Mouse (Mus musculus): Measurements from ENCODE around the gene Atg4a-ps. TPM values are rescaled to one million over a fixed set of nuclear protein-coding genes. Genes with fewer than 3 reads are reported as not detected.

The Atg4a-ps gene
- polyA plus RNA-seq, 1 experiment, result not detected

GRCm38 (mm10) chr3:103606660-103607595 is 38.9 kb downstream of the Atg4a-ps start:
- Histone ChIP-seq H3K4me1 (replicated peaks; ENCODE audit: control insufficient read depth, insufficient read depth, low read length) (peaks cover 17% of the 10 kb centered on the region), H3K4me3 (ENCODE audit: control insufficient read depth, insufficient read depth, low read length) (no peak overlapping the region), H3K27ac (ENCODE audit: control insufficient read depth, insufficient read depth, low read length) (no peak overlapping the region), H3K27me3 (ENCODE audit: control insufficient read depth, insufficient read depth, low read length) (no peaks in the 10 kb centered on the region), H3K36me3 (ENCODE audit: control insufficient read depth, insufficient read depth, low read length) (no peaks in the 10 kb centered on the region)
- 65% methylated on average over 13 of the region's 13 CpGs for WGBS
- no peak for DNase-seq
- no peak for TF ChIP-seq CTCF (IDR thresholded peaks at IDR 0.05; ENCODE audit: borderline replicate concordance, control insufficient read depth, extremely low read depth, insufficient read depth, low read length, poor library complexity)
- TF ChIP-seq POLR2A (IDR thresholded peaks at IDR 0.05; ENCODE audit: control insufficient read depth, extremely low read depth, insufficient read depth, low read length, poor library complexity), result no peak

GRCm38 (mm10) chr3:103606045-103606597 is 39.7 kb downstream of the Atg4a-ps start:
- 91% methylated on average over 6 of the region's 6 CpGs for WGBS
- no peak for DNase-seq
- Histone ChIP-seq H3K36me3 (ENCODE audit: control insufficient read depth, insufficient read depth, low read length) (no peaks in the 10 kb centered on the region), H3K27me3 (ENCODE audit: control insufficient read depth, insufficient read depth, low read length) (no peaks in the 10 kb centered on the region), H3K4me3 (ENCODE audit: control insufficient read depth, insufficient read depth, low read length) (no peak overlapping the region), H3K4me1 (replicated peaks; ENCODE audit: control insufficient read depth, insufficient read depth, low read length) (peaks cover 17% of the 10 kb centered on the region), H3K27ac (ENCODE audit: control insufficient read depth, insufficient read depth, low read length) (no peak overlapping the region)
- no peak for TF ChIP-seq POLR2A (IDR thresholded peaks at IDR 0.05; ENCODE audit: control insufficient read depth, extremely low read depth, insufficient read depth, low read length, poor library complexity)
- no peak for TF ChIP-seq CTCF (IDR thresholded peaks at IDR 0.05; ENCODE audit: borderline replicate concordance, control insufficient read depth, extremely low read depth, insufficient read depth, low read length, poor library complexity)

DNA sequence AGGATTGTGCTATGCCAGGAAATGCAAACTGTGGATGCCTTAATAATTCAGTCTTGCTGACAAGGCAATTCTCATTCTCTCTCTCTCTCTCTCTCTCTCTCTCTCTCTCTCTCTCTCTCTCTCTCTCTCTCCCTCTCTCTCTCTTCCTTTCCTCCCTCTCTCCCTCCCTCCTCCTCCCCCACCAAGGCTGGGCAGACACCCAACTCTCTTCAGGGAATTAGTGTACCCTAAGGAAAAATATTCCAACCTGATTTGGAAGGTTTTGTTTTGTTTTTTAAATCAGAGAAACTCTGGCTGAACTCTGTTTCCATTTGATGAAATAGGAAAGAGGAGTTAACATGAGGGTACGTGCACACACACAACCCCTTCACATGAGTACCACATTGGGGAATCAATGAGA is 44.3 kb downstream of the Atg4a-ps start:
- WGBS, result 94% methylated on average over 1 of the region's 1 CpGs
- Histone ChIP-seq H3K27me3 (ENCODE audit: control insufficient read depth, insufficient read depth, low read length) (no peaks in the 10 kb centered on the region), H3K4me3 (ENCODE audit: control insufficient read depth, insufficient read depth, low read length) (no peak overlapping the region), H3K27ac (ENCODE audit: control insufficient read depth, insufficient read depth, low read length) (no peak overlapping the region), H3K36me3 (ENCODE audit: control insufficient read depth, insufficient read depth, low read length) (no peaks in the 10 kb centered on the region), H3K4me1 (replicated peaks; ENCODE audit: control insufficient read depth, insufficient read depth, low read length) (peaks cover 11% of the 10 kb centered on the region)
- TF ChIP-seq POLR2A (IDR thresholded peaks at IDR 0.05; ENCODE audit: control insufficient read depth, extremely low read depth, insufficient read depth, low read length, poor library complexity) (no peak), CTCF (IDR thresholded peaks at IDR 0.05; ENCODE audit: borderline replicate concordance, control insufficient read depth, extremely low read depth, insufficient read depth, low read length, poor library complexity) (no peak)
- DNase-seq, result no peak

DNA sequence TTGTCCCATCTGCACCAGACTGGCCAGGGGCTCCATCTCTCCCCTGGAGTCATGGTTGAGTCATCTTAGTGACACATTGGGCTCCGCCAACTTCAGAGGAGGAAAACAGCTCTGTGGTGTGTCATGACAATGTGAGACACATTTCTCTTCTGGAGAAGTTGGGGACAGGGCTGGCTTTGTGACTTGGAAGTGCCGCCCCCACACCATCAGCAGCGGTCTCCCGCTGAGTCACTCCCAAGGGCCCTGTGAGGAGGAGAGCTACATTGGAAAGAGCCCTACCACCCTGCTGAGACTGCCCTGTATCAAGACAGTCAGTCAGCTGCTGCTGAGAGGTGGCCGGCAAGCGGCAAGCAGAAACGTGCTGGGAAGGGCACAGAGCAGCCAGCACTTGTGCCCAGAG is 44.9 kb downstream of the Atg4a-ps start:
- H3K4me1 ChIP-seq (replicated peaks; ENCODE audit: control insufficient read depth, insufficient read depth, low read length), result peaks cover 6% of the 10 kb centered on the region
- H3K36me3 ChIP-seq (ENCODE audit: control insufficient read depth, insufficient read depth, low read length), result no peaks in the 10 kb centered on the region
- 85% methylated on average over 7 of the region's 7 CpGs for WGBS
- H3K27me3 ChIP-seq (ENCODE audit: control insufficient read depth, insufficient read depth, low read length), result no peaks in the 10 kb centered on the region
- H3K4me3 ChIP-seq (ENCODE audit: control insufficient read depth, insufficient read depth, low read length), result no peak overlapping the region
- no peak overlapping the region for H3K27ac ChIP-seq (ENCODE audit: control insufficient read depth, insufficient read depth, low read length)
- TF ChIP-seq POLR2A (IDR thresholded peaks at IDR 0.05; ENCODE audit: control insufficient read depth, extremely low read depth, insufficient read depth, low read length, poor library complexity), result no peak
- no peak for TF ChIP-seq CTCF (IDR thresholded peaks at IDR 0.05; ENCODE audit: borderline replicate concordance, control insufficient read depth, extremely low read depth, insufficient read depth, low read length, poor library complexity)
- DNase-seq, result no peak

DNA sequence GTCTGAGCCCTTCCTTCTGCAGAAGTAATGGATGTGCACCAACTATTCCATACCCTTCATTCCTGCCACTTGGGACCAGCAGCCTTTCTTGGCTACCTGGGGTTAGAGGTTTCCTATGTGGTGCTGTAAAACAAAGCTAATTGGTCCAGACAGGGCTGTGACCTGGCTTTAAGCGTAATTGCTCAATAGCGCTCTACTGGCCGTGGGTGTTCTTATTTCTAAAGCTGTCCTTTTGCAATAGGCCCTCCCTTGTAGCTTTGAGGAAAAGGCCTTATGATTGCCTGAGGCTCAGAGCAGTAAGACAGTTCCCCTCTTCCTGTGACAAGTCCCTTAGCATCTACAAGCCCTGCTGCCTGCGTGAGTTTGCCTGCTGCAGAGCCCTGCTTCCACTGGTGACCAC is 48.3 kb downstream of the Atg4a-ps start:
- WGBS, result 84% methylated on average over 4 of the region's 4 CpGs
- Histone ChIP-seq H3K4me1 (replicated peaks; ENCODE audit: control insufficient read depth, insufficient read depth, low read length) (peaks cover 7% of the 10 kb centered on the region), H3K4me3 (ENCODE audit: control insufficient read depth, insufficient read depth, low read length) (no peak overlapping the region), H3K27ac (ENCODE audit: control insufficient read depth, insufficient read depth, low read length) (no peak overlapping the region), H3K36me3 (ENCODE audit: control insufficient read depth, insufficient read depth, low read length) (no peaks in the 10 kb centered on the region), H3K27me3 (ENCODE audit: control insufficient read depth, insufficient read depth, low read length) (no peaks in the 10 kb centered on the region)
- TF ChIP-seq POLR2A (IDR thresholded peaks at IDR 0.05; ENCODE audit: control insufficient read depth, extremely low read depth, insufficient read depth, low read length, poor library complexity), result no peak
- DNase-seq, result no peak

- no peak overlapping the region for H3K4me3 ChIP-seq (ENCODE audit: control insufficient read depth, insufficient read depth, low read length)
- no peaks in the 10 kb centered on the region for H3K27me3 ChIP-seq (ENCODE audit: control insufficient read depth, insufficient read depth, low read length)
- DNase-seq, result no peak
- H3K4me1 ChIP-seq (replicated peaks; ENCODE audit: control insufficient read depth, insufficient read depth, low read length), result peaks cover 7% of the 10 kb centered on the region
- WGBS, result 94% methylated on average over 7 of the region's 7 CpGs
- no peaks in the 10 kb centered on the region for H3K36me3 ChIP-seq (ENCODE audit: control insufficient read depth, insufficient read depth, low read length)
- TF ChIP-seq CTCF (IDR thresholded peaks at IDR 0.05; ENCODE audit: borderline replicate concordance, control insufficient read depth, extremely low read depth, insufficient read depth, low read length, poor library complexity) (no peak), POLR2A (IDR thresholded peaks at IDR 0.05; ENCODE audit: control insufficient read depth, extremely low read depth, insufficient read depth, low read length, poor library complexity) (no peak)
- H3K27ac ChIP-seq (ENCODE audit: control insufficient read depth, insufficient read depth, low read length), result no peak overlapping the region
Observed at GRCm38 (mm10) chr3:103595271-103595810, 50.5 kb downstream of the Atg4a-ps start.

Other genes starting within 250 kb of the Atg4a-ps start
- gene Syt6, start 70.8 kb downstream of the Atg4a-ps start, polyA plus RNA-seq (2012; rRNA removed), result 0.06 and 0.09 TPM in 2 replicates
- gene Olfml3, start 91.9 kb upstream of the Atg4a-ps start, polyA plus RNA-seq (2012; rRNA removed), result 4.2 and 6.1 TPM in 2 replicates
- gene Gm10964, start 93.3 kb upstream of the Atg4a-ps start, polyA plus RNA-seq (2012; rRNA removed), result not detected in 2 replicates
- 172 and 231 TPM in 2 replicates for gene Hipk1, start 145.5 kb upstream of the Atg4a-ps start, polyA plus RNA-seq (2012; rRNA removed)
- 38.1 and 44.3 TPM in 2 replicates for gene Dclre1b, start 163.4 kb upstream of the Atg4a-ps start, polyA plus RNA-seq (2012; rRNA removed)
- gene Ap4b1, start 163.5 kb upstream of the Atg4a-ps start, polyA plus RNA-seq (2012; rRNA removed), result 24.0 and 24.4 TPM in 2 replicates
- 1.2 and 2.7 TPM in 2 replicates for gene Gm43064, start 163.5 kb upstream of the Atg4a-ps start, polyA plus RNA-seq (2012; rRNA removed)
- 0.37 and 0.84 TPM in 2 replicates for gene Bcl2l15, start 186.5 kb upstream of the Atg4a-ps start, polyA plus RNA-seq (2012; rRNA removed)
- 60.4 and 68.3 TPM in 2 replicates for gene Ptpn22, start 213.7 kb upstream of the Atg4a-ps start, polyA plus RNA-seq (2012; rRNA removed)

All from thymus, adult 2 months (tissue).